Mouse (Mus musculus) liver, embryonic 15.5 days (tissue): ENCODE data around the gene Gm11099. TPM values are rescaled to one million over a fixed set of nuclear protein-coding genes. Genes with fewer than 3 reads are reported as not detected.

Source experiments
- ATAC-seq: fragments of 200-750 bp; cut with Nextera tagmentation; 2 replicates; pipeline ENCODE4 v1.8.0; 2017; ENCODE audit warnings: moderate number of reproducible peaks, mild to moderate bottlenecking, moderate library complexity; ENCODE audit not compliant: insufficient read depth
- H3K27ac ChIP-seq: fragments of 300-500 bp; sonication (generic); replicated peaks from 2 replicates; pipeline ENCODE4 v1.5.1; 2015; ENCODE audit warnings: mild to moderate bottlenecking, inconsistent platforms
- H3K27me3 ChIP-seq: fragments of 300-500 bp; sonication (generic); 2 replicates; pipeline ENCODE4 v1.6.1; 2015; ENCODE audit warnings: mild to moderate bottlenecking, inconsistent platforms
- H3K36me3 ChIP-seq: fragments of 300-500 bp; sonication (generic); replicated peaks from 2 replicates; pipeline ENCODE4 v1.6.1; 2015; ENCODE audit warnings: moderate library complexity, mild to moderate bottlenecking, inconsistent platforms
- H3K4me1 ChIP-seq: fragments of 300-500 bp; sonication (generic); replicated peaks from 2 replicates; pipeline ENCODE4 v1.6.1; 2015; ENCODE audit warnings: inconsistent platforms
- H3K4me2 ChIP-seq: fragments of 300-500 bp; sonication (generic); 2 replicates; pipeline ENCODE4 v1.6.1; 2015; ENCODE audit warnings: moderate library complexity, mild to moderate bottlenecking, inconsistent platforms
- H3K4me3 ChIP-seq: fragments of 300-500 bp; sonication (generic); replicated peaks from 2 replicates; pipeline ENCODE4 v1.5.1; 2015; ENCODE audit warnings: mild to moderate bottlenecking, inconsistent platforms
- H3K9ac ChIP-seq: fragments of 300-500 bp; sonication (generic); 2 replicates; pipeline ENCODE4 v1.6.1; 2015; ENCODE audit warnings: moderate library complexity, mild to moderate bottlenecking, inconsistent platforms
- H3K9me3 ChIP-seq: fragments of 300-500 bp; sonication (generic); replicated peaks from 2 replicates; pipeline ENCODE4 v1.6.1; 2016; ENCODE audit warnings: inconsistent platforms
- WGBS: fragments of 180-500 bp; shearing (Covaris S2); methylation state at CpG from one replicate; pipeline ENCODE4 v1.1.7; 2015; ENCODE audit warnings: mixed read lengths; ENCODE audit not compliant: insufficient replicate concordance; 5-methylcytosine and 5-hydroxymethylcytosine counted together
- polyA plus RNA-seq: library from polyadenylated mRNA; unstranded; fragments of >200 nt; fragmentation: Nextera tagmentation; extraction: Ambion mirVana; gene quantifications from 2 replicates; pipeline ENCODE4 v1.2.1, GENCODE M21; 2015

The Gm11099 gene
- not detected in 2 replicates for polyA plus RNA-seq

GRCm38 (mm10) chr2:58859134-58859533 lies at the start of gene Gm11099:
Gene Gm11099, plus strand, starts transcription at chr2:58859434.
- no peak for ATAC-seq
- Histone ChIP-seq H3K36me3 (no peaks in the 10 kb centered on the region), H3K4me1 (no peaks in the 10 kb centered on the region), H3K9ac (no peak within 1 kb of the TSS), H3K27ac (no peak within 1 kb of the TSS), H3K9me3 (no peaks in the 10 kb centered on the region), H3K4me2 (no peak within 1 kb of the TSS), H3K4me3 (no peak within 1 kb of the TSS), H3K27me3 (no peaks in the 10 kb centered on the region)
- 58% methylated on average over 5 of the region's 5 CpGs for WGBS

GRCm38 (mm10) chr2:58812941-58813340 lies 46.3 kb upstream of the Gm11099 start:
- no peak overlapping the region for H3K9ac ChIP-seq
- 51% methylated on average over 2 of the region's 2 CpGs for WGBS
- no peaks in the 10 kb centered on the region for H3K36me3 ChIP-seq
- H3K4me1 ChIP-seq: no peaks in the 10 kb centered on the region
- H3K27ac ChIP-seq: no peak overlapping the region
- no peak overlapping the region for H3K4me2 ChIP-seq
- no peaks in the 10 kb centered on the region for H3K9me3 ChIP-seq
- H3K27me3 ChIP-seq: no peaks in the 10 kb centered on the region
- no peak for ATAC-seq
- no peak overlapping the region for H3K4me3 ChIP-seq

GRCm38 (mm10) chr2:58828910-58829600 lies 30.2 kb upstream of the Gm11099 start:
- no peak overlapping the region for H3K4me2 ChIP-seq
- H3K27me3 ChIP-seq: no peaks in the 10 kb centered on the region
- no peaks in the 10 kb centered on the region for H3K9me3 ChIP-seq
- no peaks in the 10 kb centered on the region for H3K4me1 ChIP-seq
- ATAC-seq: no peak
- no peak overlapping the region for H3K4me3 ChIP-seq
- H3K27ac ChIP-seq: no peak overlapping the region
- no peak overlapping the region for H3K9ac ChIP-seq
- H3K36me3 ChIP-seq: no peaks in the 10 kb centered on the region
- 56% methylated on average over 3 of the region's 3 CpGs for WGBS

- Histone ChIP-seq H3K36me3 (no peaks in the 10 kb centered on the region), H3K4me2 (no peak overlapping the region), H3K4me3 (no peak overlapping the region), H3K9ac (no peak overlapping the region), H3K27ac (no peak overlapping the region), H3K4me1 (no peaks in the 10 kb centered on the region), H3K9me3 (no peaks in the 10 kb centered on the region), H3K27me3 (no peaks in the 10 kb centered on the region)
- ATAC-seq: no peak
- 58% methylated on average over 7 of the region's 7 CpGs for WGBS
Measured at GRCm38 (mm10) chr2:58829981-58830742, 29.1 kb upstream of the Gm11099 start.

- 72% methylated on average over 20 of the region's 20 CpGs for WGBS
- Histone ChIP-seq H3K27me3 (no peaks in the 10 kb centered on the region), H3K9ac (no peak overlapping the region), H3K4me3 (no peak overlapping the region), H3K4me2 (no peak overlapping the region), H3K9me3 (no peaks in the 10 kb centered on the region), H3K36me3 (no peaks in the 10 kb centered on the region), H3K4me1 (no peaks in the 10 kb centered on the region), H3K27ac (no peak overlapping the region)
- ATAC-seq: no peak
Measured at GRCm38 (mm10) chr2:58832253-58832980, 26.8 kb upstream of the Gm11099 start.

GRCm38 (mm10) chr2:58841021-58841420 lies 18.2 kb upstream of the Gm11099 start:
- Histone ChIP-seq H3K27me3 (no peaks in the 10 kb centered on the region), H3K4me1 (no peaks in the 10 kb centered on the region), H3K4me3 (no peak overlapping the region), H3K27ac (no peak overlapping the region), H3K9me3 (no peaks in the 10 kb centered on the region), H3K9ac (no peak overlapping the region), H3K36me3 (no peaks in the 10 kb centered on the region), H3K4me2 (no peak overlapping the region)
- ATAC-seq: no peak
- 66% methylated on average over 3 of the region's 3 CpGs for WGBS

GRCm38 (mm10) chr2:58842443-58842842 lies 16.8 kb upstream of the Gm11099 start:
- H3K4me3 ChIP-seq: no peak overlapping the region
- H3K4me2 ChIP-seq: no peak overlapping the region
- H3K4me1 ChIP-seq: no peaks in the 10 kb centered on the region
- no peak for ATAC-seq
- no peak overlapping the region for H3K9ac ChIP-seq
- no peak overlapping the region for H3K27ac ChIP-seq
- WGBS: 67% methylated on average over 4 of the region's 4 CpGs
- no peaks in the 10 kb centered on the region for H3K36me3 ChIP-seq
- H3K27me3 ChIP-seq: no peaks in the 10 kb centered on the region
- no peaks in the 10 kb centered on the region for H3K9me3 ChIP-seq

- no peaks in the 10 kb centered on the region for H3K36me3 ChIP-seq
- no peaks in the 10 kb centered on the region for H3K4me1 ChIP-seq
- no peak overlapping the region for H3K4me2 ChIP-seq
- no peak for ATAC-seq
- H3K27me3 ChIP-seq: no peaks in the 10 kb centered on the region
- WGBS: 32% methylated on average over 10 of the region's 10 CpGs
- no peaks in the 10 kb centered on the region for H3K9me3 ChIP-seq
- H3K4me3 ChIP-seq: no peak overlapping the region
- H3K9ac ChIP-seq: no peak overlapping the region
- no peak overlapping the region for H3K27ac ChIP-seq
Measured at GRCm38 (mm10) chr2:58844499-58844898, 14.7 kb upstream of the Gm11099 start.

GRCm38 (mm10) chr2:58879876-58880275 lies 20.6 kb downstream of the Gm11099 start:
- WGBS: 45% methylated on average over 3 of the region's 3 CpGs
- Histone ChIP-seq H3K9ac (no peak overlapping the region), H3K27me3 (no peaks in the 10 kb centered on the region), H3K4me2 (no peak overlapping the region), H3K4me1 (no peaks in the 10 kb centered on the region), H3K27ac (no peak overlapping the region), H3K9me3 (no peaks in the 10 kb centered on the region), H3K36me3 (no peaks in the 10 kb centered on the region), H3K4me3 (no peak overlapping the region)
- ATAC-seq: no peak

- Histone ChIP-seq H3K4me1 (no peaks in the 10 kb centered on the region), H3K27me3 (no peaks in the 10 kb centered on the region), H3K4me2 (no peak overlapping the region), H3K9me3 (no peaks in the 10 kb centered on the region), H3K27ac (no peak overlapping the region), H3K9ac (no peak overlapping the region), H3K4me3 (no peak overlapping the region), H3K36me3 (no peaks in the 10 kb centered on the region)
- ATAC-seq: no peak
- WGBS: 34% methylated on average over 4 of the region's 4 CpGs
Measured at GRCm38 (mm10) chr2:58905057-58905456, 45.8 kb downstream of the Gm11099 start.

GRCm38 (mm10) chr2:58906814-58907516 lies 47.7 kb downstream of the Gm11099 start:
- Histone ChIP-seq H3K4me3 (no peak overlapping the region), H3K9ac (no peak overlapping the region), H3K4me2 (peak overlapping the region; percentile 20; the same call in 1 of the 2 replicates), H3K27me3 (no peaks in the 10 kb centered on the region), H3K36me3 (no peaks in the 10 kb centered on the region), H3K9me3 (no peaks in the 10 kb centered on the region), H3K27ac (no peak overlapping the region), H3K4me1 (no peaks in the 10 kb centered on the region)
- ATAC-seq: no peak
- 7% methylated on average over 14 of the region's 14 CpGs for WGBS
